Mouse (Mus musculus): Measurements from ENCODE around the gene Tdp2. TPM values are rescaled to one million over a fixed set of nuclear protein-coding genes. Genes with fewer than 3 reads are reported as not detected.

Gene Tdp2
- total RNA-seq, 2 experiments from 2014 or later = 17.9 to 20.8 TPM

DNA sequence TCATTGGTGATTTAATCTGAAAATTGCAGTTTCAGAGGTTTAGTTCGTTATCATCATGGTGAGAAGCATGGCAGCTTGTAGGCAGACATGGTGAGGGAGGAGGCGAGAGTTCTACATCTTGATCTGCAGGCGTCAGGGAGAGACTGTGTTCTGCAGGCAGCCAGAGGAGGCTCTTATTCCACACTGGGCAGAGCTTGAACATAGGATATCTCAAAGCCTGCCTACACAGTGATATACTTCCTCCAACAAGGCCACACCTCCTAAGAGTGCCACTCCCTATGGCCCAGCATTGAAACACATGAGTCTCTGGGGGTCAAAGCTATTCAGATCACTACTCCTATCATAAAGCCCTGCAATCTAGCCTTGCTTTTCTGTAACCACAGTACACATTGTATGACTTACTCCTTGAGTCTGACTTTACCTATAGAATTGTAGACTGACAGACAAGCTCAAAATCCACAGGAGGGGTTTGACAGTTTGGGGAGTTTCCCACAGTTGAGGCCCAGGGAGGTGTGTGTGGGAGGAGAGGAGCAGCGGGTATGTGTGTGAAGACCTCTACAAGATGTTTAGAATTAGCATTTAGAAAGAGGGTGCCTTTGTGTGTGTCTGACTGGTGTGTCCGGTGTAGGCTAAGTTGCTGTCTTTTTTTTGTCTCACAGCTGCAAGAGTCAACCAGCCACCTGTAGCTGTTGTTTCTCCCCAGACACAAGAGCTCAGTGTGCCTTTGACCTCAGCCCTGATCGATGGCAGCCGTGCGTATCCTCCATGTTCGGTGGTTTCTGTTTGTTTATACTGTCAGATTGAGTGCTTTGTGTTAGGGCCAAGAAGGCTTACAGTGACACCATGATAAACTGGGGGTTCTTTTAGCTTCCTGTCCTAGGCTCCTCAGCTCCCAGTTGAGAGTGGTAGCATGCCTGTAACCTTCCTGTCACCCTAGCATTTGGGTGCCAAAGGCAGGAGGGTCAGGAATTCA is 35.2 kb downstream of the Tdp2 start:
- intact Hi-C loops (cut with DNase I) = no loop called here
- no peak for DNase-seq (ENCODE audit: low spot score in 2 of 2)

DNA sequence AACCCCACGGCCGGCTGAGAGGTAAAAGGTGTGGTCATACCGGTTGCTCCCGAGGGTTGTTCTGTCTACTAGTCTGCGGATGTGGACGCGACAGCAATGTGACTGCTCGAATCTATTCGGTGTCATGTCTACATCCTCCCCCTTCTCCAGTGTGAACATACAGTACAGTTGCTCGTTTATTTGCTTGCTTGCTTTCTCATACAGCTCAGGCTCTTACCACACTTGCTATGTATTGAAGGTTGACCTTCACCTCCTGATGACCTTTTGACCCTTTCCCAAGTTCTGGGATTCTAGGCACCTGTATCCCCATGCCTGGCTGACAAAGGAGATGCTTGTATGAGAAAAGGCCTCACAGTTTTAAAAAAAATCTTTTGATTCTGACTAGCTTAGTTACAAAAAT is 36.3 kb downstream of the Tdp2 start:
- no peak for DNase-seq (ENCODE audit: low spot score in 2 of 2)
- intact Hi-C loops (cut with DNase I) = no loop called here

DNA sequence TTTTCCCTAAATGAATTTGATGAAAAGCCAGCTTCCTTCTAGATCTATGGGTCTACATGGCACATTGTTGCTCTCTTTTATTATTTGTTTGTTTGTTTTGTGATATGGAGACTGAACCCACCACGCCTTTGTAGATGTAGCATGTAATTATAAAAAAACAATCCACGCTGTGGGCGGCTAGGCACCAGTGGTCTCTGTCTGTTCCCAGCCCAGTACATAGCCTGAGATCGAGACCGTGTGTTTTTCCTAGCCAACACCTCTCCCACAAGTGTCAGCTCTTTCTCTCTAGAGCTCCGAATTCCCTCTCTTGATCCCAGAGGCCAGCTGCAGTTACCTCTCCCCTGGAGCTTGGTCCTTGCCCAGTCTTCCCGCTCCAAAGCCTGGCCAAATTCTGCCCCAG is 36.8 kb downstream of the Tdp2 start:
- no peak for DNase-seq (ENCODE audit: low spot score in 2 of 2)
- intact Hi-C loops (cut with DNase I) = no loop called here

DNA sequence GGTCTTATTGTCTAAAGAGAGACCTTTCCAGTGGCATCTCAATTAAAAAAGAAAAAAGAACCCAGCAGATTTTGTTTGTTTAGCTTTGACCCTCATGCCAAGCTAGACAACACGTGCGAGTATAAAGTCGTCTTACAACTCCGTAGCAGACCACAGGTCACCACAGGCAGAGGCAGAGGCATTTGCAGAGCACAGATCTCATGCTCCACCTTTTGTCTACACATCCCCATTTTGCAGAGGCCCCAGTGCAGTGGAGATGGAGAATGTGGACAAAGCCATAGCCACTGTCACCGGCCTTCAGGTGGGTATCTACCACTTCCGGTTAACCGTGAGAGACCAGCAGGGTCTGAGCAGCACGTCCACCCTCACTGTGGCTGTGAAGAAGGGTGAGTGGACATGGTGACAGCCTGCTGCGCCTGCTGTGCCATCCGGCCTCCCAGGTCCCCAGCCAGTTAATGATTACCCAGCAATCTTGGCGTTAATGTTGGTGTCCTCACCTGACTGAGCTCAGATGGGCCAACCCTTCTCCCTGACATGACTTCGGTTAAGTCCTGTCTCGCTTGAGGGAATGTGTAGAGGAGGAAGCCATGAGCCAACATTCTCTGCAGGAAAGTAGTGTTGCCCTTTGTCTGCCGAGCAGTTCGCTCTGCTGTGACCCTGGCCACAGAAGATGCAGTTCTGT is 48.0 kb downstream of the Tdp2 start:
- intact Hi-C loops (cut with DNase I) = no loop called here

DNA sequence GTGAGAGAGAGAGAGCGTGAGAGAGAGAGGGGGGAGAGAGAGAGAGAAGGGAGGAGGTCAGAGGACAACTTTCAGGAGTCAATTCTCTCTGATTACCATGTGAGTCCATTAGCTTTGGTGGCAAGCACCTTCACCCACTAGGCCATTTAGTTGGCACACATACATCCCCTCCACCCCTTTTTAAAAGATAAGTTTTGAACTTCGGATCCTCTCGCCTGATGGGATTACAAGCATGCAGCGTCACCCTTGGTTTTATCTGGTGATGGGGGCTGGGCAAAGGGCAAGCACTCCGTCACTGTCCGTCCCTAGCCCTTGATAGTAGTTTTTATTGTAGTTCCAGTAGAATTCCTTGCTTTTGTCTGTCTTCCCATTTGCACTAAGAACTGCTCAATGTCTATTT is 48.7 kb downstream of the Tdp2 start:
- DNase-seq (ENCODE audit: low spot score in 2 of 2) = no peak
- intact Hi-C loops (cut with DNase I) = no loop called here

More for the DNA sequence above, 48.0 kb downstream of the Tdp2 start:
- DNase-seq (ENCODE audit: low spot score in 2 of 2) = no peak

DNA sequence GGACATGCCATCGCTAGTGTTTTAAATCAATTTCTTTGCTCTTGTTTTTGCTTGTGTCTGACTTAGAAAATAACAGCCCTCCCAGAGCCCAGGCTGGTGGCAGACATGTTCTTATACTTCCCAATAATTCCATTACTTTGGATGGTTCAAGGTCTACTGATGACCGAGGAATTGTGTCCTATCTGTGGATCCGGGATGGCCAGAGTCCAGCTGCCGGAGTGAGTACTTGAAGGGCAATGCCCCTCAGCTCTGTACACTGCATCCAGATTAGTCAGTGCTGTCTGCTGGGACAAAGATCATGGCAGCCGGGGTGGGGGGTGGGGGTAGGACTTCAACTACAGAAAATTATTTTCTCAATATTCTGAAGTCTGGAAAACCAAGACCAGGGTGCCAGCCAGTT is 49.2 kb downstream of the Tdp2 start:
- intact Hi-C loops (cut with DNase I) = no loop called here
- DNase-seq (ENCODE audit: low spot score in 2 of 2) = no peak

DNA sequence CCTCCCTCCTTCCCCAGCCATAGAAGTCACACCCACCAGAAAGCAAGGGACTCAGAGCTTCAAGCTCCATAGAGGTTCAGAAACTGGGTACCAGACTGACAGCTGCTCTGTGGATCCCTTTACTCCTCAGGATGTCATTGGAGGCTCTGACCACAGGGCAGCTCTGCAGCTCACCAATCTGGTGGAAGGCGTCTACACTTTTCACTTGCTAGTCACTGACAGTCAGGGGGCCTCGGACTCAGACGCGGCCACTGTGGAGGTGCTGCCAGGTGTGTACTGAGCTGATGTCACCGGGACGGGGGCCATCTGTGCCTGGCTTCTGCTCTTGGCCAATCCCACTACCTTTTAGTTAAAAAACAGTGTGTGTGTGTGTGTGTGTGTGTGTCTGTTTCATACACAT is 50.9 kb downstream of the Tdp2 start:
- no peak for DNase-seq (ENCODE audit: low spot score in 2 of 2)

DNA sequence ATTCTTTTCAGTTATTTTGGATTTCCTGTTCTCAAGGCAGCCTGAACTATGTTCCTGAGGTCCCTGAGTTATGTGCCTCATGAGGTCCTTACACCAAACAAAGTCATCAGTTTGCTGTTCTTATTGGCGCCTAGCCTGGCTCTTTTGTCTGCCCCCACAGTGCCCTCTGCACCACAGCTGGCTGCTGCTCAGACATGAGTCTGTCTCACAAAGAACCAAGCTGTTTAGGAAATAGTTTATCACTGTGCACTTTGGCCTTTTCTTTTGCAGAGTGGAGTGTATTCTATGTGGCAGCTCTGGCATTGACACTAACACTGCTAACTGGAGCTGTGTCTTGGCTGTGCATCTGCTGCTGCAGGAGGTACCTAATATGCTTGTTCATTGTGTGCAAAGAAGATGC is 58.1 kb downstream of the Tdp2 start:
- intact Hi-C loops (cut with DNase I) = no loop called here
- no peak for DNase-seq (ENCODE audit: low spot score in 2 of 2)

More for the DNA sequence above, 50.9 kb downstream of the Tdp2 start:
- intact Hi-C loops (cut with DNase I) = no loop called here

Other genes with a start within 250 kb of the Tdp2 start
- 10 to 100 TPM; 65.7 to 68.9 TPM for gene Ripor2, start 249.5 kb upstream of the Tdp2 start, total RNA-seq (2021)
- gene Armh2, start 90.4 kb upstream of the Tdp2 start, total RNA-seq (2021) = not detected
- 1 to 10 TPM; 3.4 to 4.6 TPM for gene Gmnn, start 69.8 kb upstream of the Tdp2 start, total RNA-seq (2021)
- gene BC005537, start 30.0 kb upstream of the Tdp2 start, total RNA-seq (2021) = 100 to 1,000 TPM; 165 to 182 TPM
- gene Acot13, start 139 bp upstream of the Tdp2 start, total RNA-seq (2021) = 10 to 100 TPM; 72.3 to 79.9 TPM
- 10 to 100 TPM; 29.0 to 30.8 TPM for gene D130043K22Rik, start 13.5 kb downstream of the Tdp2 start, total RNA-seq (2021)
- 10 to 100 TPM; 54.2 to 58.7 TPM for gene Aldh5a1, start 106.0 kb downstream of the Tdp2 start, total RNA-seq (2021)
- 10 to 100 TPM; 15.4 to 17.9 TPM for gene Gpld1, start 111.5 kb downstream of the Tdp2 start, total RNA-seq (2021)
- 10 to 100 TPM; 54.3 to 55.2 TPM for gene Mrs2, start 188.7 kb downstream of the Tdp2 start, total RNA-seq (2021)
- gene Dcdc2a, start 224.3 kb downstream of the Tdp2 start, total RNA-seq (2021) = 1 to 10 TPM; 4.0 to 6.5 TPM